Mouse (Mus musculus): Measurements from ENCODE around the gene Zfp398. TPM values are rescaled to one million over a fixed set of nuclear protein-coding genes. Genes with fewer than 3 reads are reported as not detected.
A peak's percentile ranks its signal among the peaks of the same experiment; 100 is the strongest.

The Zfp398 gene
- 8.6 and 11.1 TPM in 2 replicates for polyA plus RNA-seq (2015; fragmentation: Nextera tagmentation; extraction: Ambion mirVana)

DNA sequence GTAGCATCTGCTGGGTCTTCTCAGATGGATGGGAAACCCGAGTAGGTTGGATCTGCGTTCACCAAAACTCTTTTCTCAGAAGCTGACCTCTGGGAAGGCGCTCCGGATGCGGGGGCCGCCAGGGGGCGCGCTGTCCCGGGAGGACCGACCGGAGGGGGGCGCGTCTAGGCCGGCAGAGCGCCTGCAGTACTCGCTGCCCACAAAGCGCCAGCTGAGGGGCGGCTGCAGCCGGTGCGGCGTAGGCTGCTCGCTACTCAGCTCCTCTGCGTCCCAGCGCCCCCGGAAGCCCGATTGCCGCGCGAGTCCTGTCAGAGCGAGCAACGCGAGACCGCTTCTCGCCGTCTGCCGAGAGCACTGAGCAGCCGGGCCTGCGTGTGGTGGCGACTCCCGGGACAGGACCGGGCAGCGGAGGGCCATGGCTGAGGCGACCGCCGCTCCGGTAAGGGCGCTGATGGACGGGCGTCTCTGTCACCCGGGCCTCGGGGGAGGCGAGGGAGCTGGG lies at the start of gene Zfp398:
Zfp398 (plus strand) TSS at position 180 of the 502 bp plus-strand sequence.
- DNase-seq (ENCODE audit: low spot score): peak; percentile 96

DNA sequence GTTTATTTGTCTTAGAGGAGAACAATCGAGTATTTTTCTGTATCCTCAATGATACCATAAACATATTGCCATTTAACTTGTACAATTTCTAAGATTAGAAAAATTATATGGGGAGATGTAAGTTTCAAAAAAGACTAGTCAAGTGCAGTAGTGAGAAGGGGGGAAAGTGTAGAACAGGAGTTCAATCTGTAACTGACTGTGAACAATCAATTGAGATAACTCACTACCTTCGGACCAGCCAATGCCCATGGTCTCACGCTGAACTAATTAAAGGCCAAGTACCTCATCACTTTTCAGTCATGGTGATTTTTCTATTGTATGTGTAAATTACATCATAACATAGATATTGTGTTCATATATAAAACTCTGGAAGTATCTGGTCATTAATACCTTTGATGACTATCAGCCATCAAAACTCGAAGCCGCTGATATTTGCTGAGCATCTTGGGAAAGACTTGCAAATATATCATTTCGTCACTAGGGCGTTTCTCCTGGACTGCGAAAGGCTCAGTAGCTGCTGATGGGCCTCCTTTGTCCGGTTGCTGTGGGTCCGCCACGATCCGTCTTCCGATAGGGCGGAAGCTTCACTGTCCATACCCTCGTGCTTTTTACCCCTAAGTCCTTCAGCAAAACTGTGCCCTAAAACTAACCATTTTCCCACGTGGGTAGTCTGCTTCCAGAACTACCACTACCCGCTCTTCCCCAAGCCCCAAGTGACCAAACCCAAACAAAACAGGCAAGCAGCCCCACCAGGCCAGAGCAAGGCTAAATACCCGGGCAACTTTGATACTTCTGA lies 47.3 kb upstream of the Zfp398 start:
- peak; percentile 76 for DNase-seq (ENCODE audit: low spot score)

DNA sequence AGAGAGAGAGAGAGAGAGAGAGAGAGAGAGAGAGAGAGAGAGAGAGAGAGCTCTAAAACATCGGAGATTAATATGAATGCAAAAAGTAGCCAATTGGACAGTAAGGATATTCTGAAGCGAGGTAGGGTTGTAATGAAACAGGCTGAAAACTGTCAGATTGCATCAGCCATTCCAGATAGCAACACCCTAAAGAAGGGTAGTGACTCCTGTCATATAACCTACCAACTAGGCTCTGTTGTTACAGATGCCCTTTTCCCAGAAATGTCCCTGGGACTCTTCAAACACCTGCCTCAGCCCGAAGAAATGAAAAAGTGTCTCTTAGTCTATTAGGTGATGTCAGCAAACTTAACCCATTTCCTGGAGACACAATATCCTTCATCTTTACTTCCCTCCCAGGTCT lies 46.6 kb upstream of the Zfp398 start:
- DNase-seq (ENCODE audit: low spot score): peak; percentile 4

DNA sequence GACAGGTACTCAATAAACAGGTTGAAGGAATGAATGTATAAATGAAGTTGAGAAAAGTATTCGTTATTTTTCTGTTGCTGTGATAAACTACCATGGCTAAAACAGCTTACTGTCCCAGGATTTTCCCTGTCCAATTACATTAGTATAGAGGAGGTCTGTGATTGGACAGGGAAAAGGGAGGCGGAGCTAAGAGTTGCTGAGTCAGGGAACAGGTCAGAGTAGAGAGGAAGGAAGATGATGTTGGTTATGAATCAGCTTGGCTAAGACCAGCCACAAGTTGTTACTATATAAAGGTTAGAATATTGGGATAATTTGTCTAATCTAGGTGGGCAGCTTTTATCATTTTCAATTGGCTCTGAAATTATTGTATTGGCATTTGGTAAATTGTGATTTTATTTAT lies 44.7 kb upstream of the Zfp398 start:
- peak; percentile 45 for DNase-seq (ENCODE audit: low spot score)

DNA sequence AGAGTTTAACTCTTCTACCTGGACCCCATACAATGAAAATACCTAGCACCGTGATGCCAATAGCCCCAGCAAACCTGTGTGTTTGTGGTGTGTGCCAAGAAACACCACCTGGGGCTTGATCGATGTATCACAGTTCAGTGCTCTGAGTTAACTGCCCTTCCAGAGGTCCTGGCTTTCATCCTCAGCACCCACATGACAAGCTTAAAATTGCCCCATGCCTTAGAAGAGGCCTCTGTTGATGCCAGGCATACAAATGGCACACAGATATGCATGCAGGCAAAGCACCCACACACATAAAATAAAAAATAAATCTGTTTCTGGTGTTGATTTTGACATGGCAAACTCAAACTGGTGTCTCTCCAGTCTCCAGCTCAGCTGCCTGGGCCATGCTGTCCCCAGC lies 42.9 kb upstream of the Zfp398 start:
- DNase-seq (ENCODE audit: low spot score): no peak

DNA sequence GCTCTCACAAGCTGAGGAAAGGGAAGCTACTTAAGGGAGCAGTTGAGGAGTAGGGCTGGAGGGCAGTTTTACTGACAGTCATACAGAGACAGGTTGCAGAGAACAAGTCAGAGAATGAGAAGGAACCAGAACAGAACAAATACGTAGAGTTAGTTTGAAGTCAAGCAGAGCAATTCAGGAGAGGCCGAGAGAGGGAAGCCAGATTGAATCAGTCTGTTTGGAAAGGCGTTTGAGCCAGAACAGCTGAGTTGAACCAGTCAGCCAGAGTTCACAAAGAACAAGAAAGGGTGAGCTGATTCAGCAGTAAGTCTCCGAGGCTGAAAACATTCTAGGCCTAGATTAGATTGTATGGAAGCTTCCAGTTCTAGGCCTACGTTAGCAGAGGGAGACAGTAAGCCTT lies 42.2 kb upstream of the Zfp398 start:
- DNase-seq (ENCODE audit: low spot score): no peak

DNA sequence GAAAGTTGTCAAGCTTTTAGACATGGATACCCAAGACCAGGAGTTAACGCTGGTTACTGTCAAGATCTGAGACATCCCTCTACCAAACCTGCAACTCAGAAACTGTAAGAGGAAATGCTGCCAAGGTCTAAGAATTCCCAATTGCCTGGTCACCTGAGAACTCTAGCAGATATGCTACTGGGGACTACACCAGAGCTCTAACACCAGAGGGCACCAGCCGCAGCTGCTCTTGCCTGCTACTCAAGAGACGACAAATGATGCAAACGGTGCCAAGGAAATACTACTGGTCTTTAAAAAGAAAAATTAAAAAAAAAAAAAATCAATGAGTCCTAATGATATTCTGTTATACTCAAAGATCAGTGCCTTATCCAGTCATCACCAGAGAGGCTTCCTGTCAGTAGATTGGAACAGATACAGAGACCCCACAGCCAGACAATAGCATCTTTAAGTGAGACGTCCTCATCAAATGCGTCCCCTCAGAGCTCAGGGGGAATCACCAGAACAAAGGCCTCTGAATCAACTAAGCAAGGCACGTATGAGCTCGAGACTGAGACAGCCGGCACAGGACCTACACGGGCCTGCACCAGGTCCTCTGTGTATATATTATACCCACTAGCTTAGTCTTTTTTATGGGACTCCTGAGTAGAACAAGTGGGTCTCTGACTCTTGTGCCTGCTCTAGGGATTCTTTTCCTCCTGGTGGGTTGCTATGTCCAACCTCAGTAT lies 41.2 kb upstream of the Zfp398 start:
- no peak for DNase-seq (ENCODE audit: low spot score)

DNA sequence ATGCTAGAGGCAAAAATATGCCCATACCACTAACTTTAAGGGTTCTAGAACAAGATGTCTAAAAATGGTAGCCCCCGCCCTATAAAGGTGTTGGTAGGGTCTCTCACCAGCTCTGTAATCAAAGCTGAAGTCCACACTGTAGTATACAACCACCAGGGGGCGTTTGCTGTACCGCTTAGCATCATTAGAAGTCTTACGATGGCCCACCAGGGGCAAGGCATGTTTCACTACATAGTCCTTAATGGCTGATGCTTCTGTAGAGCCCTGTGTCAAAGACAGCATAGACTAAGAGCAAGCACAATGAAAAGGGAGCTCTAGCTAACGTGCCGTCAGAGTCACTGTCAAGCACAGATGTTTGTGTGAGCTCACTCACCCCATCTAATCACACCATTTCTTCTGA lies 36.4 kb upstream of the Zfp398 start:
- peak; percentile 87 for DNase-seq (ENCODE audit: low spot score)

DNA sequence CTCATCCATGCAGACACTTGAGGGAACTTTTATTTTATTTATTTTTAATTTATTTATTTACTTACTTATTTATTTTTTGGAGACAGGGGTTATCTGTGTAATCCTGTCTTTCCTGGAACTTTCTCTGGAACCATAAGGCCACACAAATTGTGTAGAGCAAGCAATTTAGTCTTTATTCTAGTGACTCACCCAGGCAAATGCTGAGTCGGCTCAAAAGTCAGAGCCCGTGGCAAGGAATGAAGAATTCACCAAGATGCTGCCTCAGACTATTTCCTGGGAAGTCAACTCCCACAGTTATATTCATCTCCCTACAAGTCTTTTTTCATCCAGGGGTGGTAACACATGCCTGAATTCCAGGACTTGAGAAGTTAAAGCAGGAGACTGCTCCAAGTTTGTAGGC lies 29.9 kb upstream of the Zfp398 start:
- DNase-seq (ENCODE audit: low spot score): no peak

DNA sequence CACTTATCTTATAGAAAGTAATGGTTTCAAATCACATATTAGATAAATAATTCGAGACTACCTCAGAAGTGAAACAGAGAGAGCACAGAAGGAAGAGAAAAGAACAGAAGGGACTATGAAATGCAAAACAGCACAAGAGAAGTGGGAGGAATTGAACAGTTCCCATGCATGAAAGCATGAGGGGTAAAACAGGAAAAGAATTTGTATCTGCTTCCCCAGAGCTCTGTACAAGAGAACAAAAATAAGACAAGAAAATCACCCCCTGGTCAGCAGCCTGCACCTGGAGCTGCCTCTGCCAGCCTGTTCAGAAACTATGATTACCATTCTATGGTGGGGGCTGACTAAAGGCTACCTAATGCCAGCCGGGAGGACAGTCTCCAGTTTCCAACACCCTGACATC lies 28.0 kb upstream of the Zfp398 start:
- no peak for DNase-seq (ENCODE audit: low spot score)

DNA sequence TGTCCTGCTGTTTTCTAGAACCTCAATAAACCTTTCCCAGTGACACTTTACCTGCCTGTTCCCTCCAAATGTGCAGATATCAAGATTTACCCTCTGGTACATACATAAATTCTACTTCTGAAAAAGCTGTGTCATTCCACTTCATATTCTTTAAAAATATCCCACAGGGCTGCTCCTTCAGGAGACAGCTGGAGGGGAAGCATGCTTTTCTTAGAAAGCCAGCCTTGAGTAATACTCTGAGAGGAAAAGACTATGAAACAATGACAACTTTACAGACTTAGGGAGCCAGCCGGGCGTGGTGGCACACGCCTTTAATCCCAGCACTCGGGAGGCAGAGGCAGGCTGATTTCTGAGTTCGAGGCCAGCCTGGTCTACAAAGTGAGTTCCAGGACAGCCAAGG lies 26.9 kb upstream of the Zfp398 start:
- no peak for DNase-seq (ENCODE audit: low spot score)

DNA sequence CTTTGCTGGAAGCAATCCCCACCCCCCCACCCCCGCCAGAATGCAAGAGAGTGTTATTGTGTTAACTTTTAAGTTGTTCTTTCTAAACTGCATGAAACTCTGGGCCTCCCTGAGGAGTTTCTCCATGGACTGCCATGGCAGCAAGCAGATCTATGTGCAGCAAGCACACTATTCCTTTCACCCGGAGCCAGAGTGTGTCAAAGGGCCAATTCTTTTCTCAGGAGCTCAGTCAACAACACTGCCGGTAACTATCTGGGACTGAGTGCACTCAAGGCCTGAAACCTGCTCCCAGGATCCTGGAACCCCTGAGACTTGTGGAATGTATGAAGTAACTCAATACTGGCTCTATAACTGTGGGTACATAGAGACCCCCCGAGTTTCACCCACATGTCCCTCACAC lies 26.4 kb upstream of the Zfp398 start:
- DNase-seq (ENCODE audit: low spot score): no peak

DNA sequence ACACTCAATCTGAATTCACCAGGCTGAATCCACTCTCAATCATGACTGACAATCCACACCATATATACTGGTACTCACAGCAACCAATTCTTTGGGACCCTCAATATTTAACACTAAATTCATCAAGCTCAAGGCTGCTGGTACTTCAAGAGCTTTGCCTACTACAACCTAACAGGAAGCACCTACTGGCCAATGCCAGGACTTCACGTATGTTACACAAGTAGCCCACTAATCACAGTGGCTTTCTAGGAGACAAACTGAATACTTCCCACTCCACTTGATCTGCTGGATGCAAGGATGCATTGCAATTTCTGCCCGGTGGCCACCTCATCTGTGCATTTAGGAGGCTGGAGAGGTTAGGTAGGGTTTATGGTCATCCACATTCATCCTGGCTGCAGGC lies 25.3 kb upstream of the Zfp398 start:
- DNase-seq (ENCODE audit: low spot score): peak; percentile 14

DNA sequence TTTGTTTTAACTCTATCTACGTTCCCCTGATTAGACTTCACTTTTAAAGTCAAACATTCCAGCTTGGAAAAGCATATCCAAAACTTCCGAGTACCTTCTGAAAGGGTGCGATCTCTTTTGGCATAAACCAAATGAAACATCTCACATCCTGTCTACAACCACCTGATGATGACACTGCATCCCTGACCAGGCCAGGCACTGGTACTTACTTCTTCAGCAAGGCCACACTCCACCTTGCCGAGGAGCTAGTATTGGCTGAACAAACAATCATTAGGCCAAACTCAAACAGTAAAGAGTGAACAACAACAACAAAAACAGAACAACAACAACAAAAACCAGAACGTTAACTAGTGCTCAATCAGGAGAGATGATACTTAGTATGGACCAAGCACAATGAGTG lies 24.1 kb upstream of the Zfp398 start:
- DNase-seq (ENCODE audit: low spot score): no peak

DNA sequence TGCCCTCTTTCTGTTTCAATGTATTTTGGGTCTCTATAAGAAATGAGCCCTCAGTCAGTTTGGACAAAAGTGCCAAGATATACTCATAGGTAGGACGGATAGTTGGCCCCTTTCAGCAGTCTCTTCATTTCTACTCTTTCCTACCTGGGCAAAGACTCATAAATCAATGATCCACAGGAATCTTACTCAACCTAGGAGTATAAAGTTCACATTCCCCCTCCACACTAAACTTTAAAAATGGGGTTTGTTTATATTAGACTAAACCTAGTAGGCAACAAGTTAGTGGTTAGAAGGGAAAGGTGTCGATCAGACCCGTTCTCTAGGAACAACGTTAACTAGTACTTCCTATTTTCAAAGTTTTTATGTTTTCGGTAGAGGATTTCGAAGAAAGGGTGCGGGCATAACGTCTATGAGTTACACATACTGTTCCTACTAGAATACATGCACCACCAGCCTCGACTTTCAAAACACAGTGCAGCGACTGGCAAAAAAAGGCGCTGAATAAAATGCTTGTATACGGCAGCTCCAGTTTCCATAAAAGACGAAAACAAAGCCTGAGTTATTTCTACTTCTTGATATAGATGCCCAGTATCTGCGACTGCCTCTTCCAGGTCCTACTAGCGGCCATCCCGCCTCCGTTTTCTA lies 23.1 kb upstream of the Zfp398 start:
- DNase-seq (ENCODE audit: low spot score): peak; percentile 13

DNA sequence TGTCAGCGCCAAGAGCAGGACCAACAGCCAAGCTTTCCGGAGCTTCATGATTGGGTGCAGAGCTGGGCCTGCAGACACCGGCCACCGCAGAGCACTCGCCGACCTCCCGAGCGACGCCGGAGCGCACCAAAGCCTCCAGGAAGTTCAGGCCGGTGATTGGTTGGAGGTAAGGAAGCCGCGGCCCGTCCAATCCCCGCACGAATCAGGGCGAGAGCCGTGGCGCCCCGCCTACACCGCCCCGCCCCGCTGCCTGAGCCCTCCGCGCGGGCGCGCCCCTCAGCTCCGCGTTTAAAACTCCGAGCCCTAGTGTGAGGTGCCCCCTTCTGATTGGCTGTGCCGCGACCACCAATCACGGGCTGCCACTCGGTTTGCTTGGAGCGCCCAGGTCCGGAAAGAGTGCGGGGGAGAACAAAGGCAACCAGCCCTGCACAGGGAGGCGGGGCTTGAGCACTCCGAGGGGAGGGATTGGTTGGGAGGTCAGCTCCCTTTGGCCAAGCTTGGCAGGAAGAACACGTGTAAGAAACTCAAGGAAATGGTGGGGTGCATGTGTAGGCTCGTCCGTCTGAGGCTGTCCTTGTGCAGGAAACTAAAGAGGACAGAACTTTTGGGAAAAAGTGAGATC lies 22.1 kb upstream of the Zfp398 start, which contains the start of gene Pdia4:
Pdia4 (minus strand) TSS at position 174 of the 622 bp plus-strand sequence.
- peak; percentile 99 for DNase-seq (ENCODE audit: low spot score)

DNA sequence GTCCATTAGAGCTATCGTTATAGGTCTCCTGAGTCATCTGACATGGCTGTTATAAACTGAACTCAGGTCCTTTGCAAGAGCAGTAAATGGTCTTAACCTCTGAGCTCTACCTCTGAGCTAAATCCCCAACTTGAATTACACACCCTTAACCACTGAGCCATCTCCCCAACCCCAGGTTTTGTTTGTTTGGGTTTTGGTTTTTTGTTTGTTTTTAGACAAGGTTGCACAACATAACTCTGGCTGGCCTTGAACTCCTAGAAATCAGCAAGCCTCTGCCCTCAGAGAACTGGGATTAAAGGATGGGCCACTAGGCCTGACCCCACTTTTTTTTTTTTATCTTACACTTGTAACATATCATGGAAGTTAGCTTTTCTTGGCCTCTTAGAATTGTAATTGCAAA lies 19.3 kb upstream of the Zfp398 start:
- no peak for DNase-seq (ENCODE audit: low spot score)

DNA sequence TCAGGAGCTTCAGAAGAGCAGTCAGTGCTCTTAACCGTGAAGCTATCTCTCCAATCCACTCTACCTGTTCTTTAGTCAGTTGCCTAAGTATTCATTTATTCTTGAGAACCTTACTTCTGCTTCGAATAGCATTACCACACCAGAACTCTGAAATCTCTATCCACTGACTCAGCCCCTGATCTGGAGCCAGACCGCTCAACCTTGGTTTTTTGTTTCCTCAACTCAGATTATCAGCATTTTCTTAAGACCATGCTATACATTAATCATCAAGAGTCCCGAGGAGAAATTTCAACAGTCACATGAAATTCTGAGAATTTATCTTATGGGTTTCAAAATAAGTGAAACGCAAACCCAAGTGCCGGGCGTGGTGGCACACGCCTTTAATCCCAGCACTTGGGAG lies 16.7 kb upstream of the Zfp398 start:
- no peak for DNase-seq (ENCODE audit: low spot score)

DNA sequence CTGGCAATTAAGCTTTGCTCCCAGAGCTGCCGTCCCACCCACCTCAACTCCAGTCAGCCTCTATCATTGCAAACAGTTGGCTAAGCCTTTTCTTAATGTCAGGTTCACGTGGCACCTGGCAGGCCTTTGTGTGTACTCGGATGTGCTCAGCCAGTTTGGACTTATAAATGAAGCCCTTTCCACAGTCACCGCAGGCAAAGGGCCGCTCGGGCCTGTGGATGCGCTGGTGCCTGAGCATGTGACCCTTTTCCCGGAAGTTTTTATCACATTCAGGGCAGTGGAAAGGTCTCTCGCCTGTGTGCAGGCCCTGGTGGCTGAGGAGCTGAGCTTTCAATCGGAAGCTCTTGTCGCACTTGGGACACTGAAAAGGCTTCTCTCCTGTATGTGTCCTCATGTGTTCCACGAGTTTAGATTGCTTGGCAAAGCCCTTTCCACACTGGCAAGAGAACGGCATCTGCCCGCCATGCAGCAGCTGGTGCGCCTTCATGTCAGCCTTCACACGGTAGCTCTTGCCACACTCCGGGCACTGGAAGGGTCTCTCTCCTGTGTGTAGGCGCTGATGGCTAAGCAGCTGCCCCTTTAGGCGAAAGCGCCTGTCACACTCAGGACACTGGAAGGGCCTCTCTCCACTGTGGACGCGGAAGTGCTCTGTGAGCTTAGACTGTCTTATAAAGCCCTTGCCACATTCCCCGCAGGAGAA lies 15.7 kb upstream of the Zfp398 start:
- no peak for DNase-seq (ENCODE audit: low spot score)

DNA sequence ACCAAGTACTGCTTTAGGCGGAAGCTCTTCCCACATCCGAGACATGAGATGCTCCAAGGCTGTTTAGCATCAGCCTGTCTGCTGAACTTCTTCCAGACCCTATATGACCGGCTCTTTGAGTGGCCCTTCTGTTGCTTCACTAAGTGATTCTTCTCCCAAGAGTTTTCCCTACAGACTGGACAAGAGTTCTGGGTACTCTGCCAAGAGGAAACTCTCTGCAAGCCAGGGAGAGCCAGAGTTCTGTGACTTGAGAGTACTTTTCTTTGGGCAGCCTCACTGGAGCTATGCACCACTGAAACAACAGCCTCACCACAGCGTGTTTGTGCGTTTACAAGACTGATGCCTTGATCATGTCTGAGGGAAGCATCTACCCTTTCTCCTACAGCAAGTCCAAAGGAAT lies 14.2 kb upstream of the Zfp398 start:
- DNase-seq (ENCODE audit: low spot score): no peak

DNA sequence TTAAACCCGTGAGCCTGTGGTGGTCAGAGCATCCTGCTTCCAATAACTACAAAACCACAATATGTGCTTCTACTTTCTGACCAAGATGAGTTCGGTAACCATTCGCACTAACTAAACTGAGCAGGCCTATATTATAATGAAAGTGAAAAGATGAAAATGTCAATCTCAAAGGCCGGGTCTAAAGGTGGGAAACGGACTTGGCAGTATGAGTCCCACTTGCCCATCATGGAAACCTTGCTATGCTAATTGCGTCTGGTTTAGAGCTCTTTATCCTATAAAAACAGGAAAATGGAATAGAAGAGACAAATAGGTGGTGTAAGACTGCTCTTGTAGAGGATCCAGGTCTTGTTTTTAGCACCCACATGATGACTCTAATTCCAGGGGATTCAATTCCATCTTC lies 13.7 kb upstream of the Zfp398 start:
- DNase-seq (ENCODE audit: low spot score): no peak

All from thymus, postnatal 0 days (tissue).